Mouse (Mus musculus) left cerebral cortex, adult 18-20 months (tissue): ENCODE measurements around the gene Gm16506. TPM values are rescaled to one million over a fixed set of nuclear protein-coding genes. Genes with fewer than 3 reads are reported as not detected.
"Not testable (repeated sequence)": the region's sequence is repeated elsewhere in the genome, so short reads cannot be mapped to it uniquely, and the experiment has no call there.

Experiments used
- DNase-seq, 2 experiments: peaks; one replicate each; pipeline ENCODE4 v3.0.0; 2021 to 2022; ENCODE audit warnings: low spot score in 2 of 2, mixed read lengths in 1 of 2
- long read RNA-seq, 2 experiments: library from polyadenylated mRNA; stranded (forward); transcript quantifications; one replicate each; pipeline ENCODE4 v2.0.0; 2021
- total RNA-seq, 2 experiments: library from RNA; stranded (reverse); gene quantifications; 2 replicates each; pipeline ENCODE4 v1.2.3; 2021

Gene Gm16506
- not detected for total RNA-seq
- long read RNA-seq, experiment 1 = 0 reads
- long read RNA-seq, experiment 2 = 0 reads

- not testable (repeated sequence) for DNase-seq
These were observed at the start of gene Gm16506 for GRCm38 (mm10) chr14:43727385-43727784. Gene Gm16506 (minus strand): TSS chr14:43727485.

- DNase-seq = not testable (repeated sequence)
These were observed 20.3 kb upstream of the Gm16506 start, which contains the start of gene Gm6526 for GRCm38 (mm10) chr14:43747566-43747965. Gene Gm6526 (plus strand): TSS chr14:43747866.

- not testable (repeated sequence) for DNase-seq
These were observed 29.7 kb downstream of the Gm16506 start, which contains the start of gene Gm7324 for GRCm38 (mm10) chr14:43697621-43698020. Gene Gm7324 (plus strand): TSS chr14:43697828.

GRCm38 (mm10) chr14:43677099-43677498 is 50.2 kb downstream of the Gm16506 start, which contains the start of gene Gm8165:
Gene Gm8165 (minus strand): TSS chr14:43677199.
- not testable (repeated sequence) for DNase-seq

Other genes starting within 250 kb of the Gm16506 start
- under 1 TPM in 1 of 2 experiments, not detected in 1; 0.35 TPM for gene Gm5799, start 183.9 kb downstream of the Gm16506 start, total RNA-seq
- not detected for gene Gm17654, start 148.3 kb downstream of the Gm16506 start, total RNA-seq
- not detected for gene Gm10375, start 119.5 kb downstream of the Gm16506 start, total RNA-seq
- not detected for gene Gm8165, start 50.3 kb downstream of the Gm16506 start, total RNA-seq
- 1 to 10 TPM; 1.2 to 1.6 TPM for gene Gm7324, start 29.7 kb downstream of the Gm16506 start, total RNA-seq
- not detected for gene Gm6526, start 20.4 kb upstream of the Gm16506 start, total RNA-seq
- not detected for gene Gm8180, start 57.3 kb upstream of the Gm16506 start, total RNA-seq
- gene Ear1, start 148.0 kb upstream of the Gm16506 start, total RNA-seq = not detected
- not detected for gene Ear10, start 196.1 kb upstream of the Gm16506 start, total RNA-seq
- not detected for gene Gm8113, start 197.9 kb upstream of the Gm16506 start, total RNA-seq
- not detected for gene Ang5, start 229.6 kb upstream of the Gm16506 start, total RNA-seq